Mouse (Mus musculus): Measurements from ENCODE around the gene Golph3. TPM values are rescaled to one million over a fixed set of nuclear protein-coding genes. Genes with fewer than 3 reads are reported as not detected.

Gene Golph3
- total and polyA plus RNA-seq, 3 experiments, result 81.1 to 149 (median 99.2) TPM

GRCm38 (mm10) chr15:12330389-12330788 is 9.1 kb downstream of the Golph3 start:
- no peak overlapping the region for H3K4me3 ChIP-seq (ENCODE audit: control insufficient read depth in 1 of 2, insufficient read depth in 1 of 2, low read depth in 2 of 2, low read length in 2 of 2)
- H3K36me3 ChIP-seq (ENCODE audit: control insufficient read depth in 1 of 2, insufficient read depth in 2 of 2, low read length in 2 of 2), result peaks cover 14 to 55% of the 10 kb centered on the region in 2 experiments
- TF ChIP-seq MAX (IDR thresholded peaks at IDR 0.05; ENCODE audit: low read length) (no peak), EP300 (IDR thresholded peaks at IDR 0.05; ENCODE audit: low read depth in 1 of 2, low read length in 2 of 2) (no peak), ETS1 (IDR thresholded peaks at IDR 0.05; ENCODE audit: low read depth, low read length) (no peak), SIN3A (IDR thresholded peaks at IDR 0.05; ENCODE audit: low read length) (no peak), NELFE (IDR thresholded peaks at IDR 0.05; ENCODE audit: low read depth, low read length) (no peak), TAL1 (IDR thresholded peaks at IDR 0.05; ENCODE audit: low read length) (no peak), TCF12 (IDR thresholded peaks at IDR 0.05; ENCODE audit: low read depth, low read length) (no peak), USF2 (IDR thresholded peaks at IDR 0.05; ENCODE audit: borderline replicate concordance in 1 of 2, insufficient read depth in 1 of 2, low read depth in 1 of 2, low read length in 2 of 2) (no peak), E2F4 (IDR thresholded peaks at IDR 0.05; ENCODE audit: borderline replicate concordance, low read depth, low read length) (no peak), MYB (IDR thresholded peaks at IDR 0.05; ENCODE audit: low read depth, low read length) (no peak), MAFK (IDR thresholded peaks at IDR 0.05; ENCODE audit: borderline replicate concordance, low read depth, low read length) (no peak), CTCF (IDR thresholded peaks at IDR 0.05 in 2 of 3, conservative IDR thresholded peaks at IDR 0.05 in 1 of 3; ENCODE audit: control insufficient read depth in 1 of 3, insufficient read depth in 1 of 3, low read depth in 2 of 3, low read length in 3 of 3, poor library complexity in 1 of 3, severe bottlenecking in 1 of 3) (no peak), POLR2AphosphoS5 (IDR thresholded peaks at IDR 0.05; ENCODE audit: borderline replicate concordance, low read depth, low read length) (no peak), KAT2A (conservative IDR thresholded peaks at IDR 0.05; ENCODE audit: low read depth, low read length) (no peak), HCFC1 (IDR thresholded peaks at IDR 0.05; ENCODE audit: low read depth, low read length) (no peak), ZMIZ1 (IDR thresholded peaks at IDR 0.05; ENCODE audit: low read depth, low read length) (no peak), GATA1 (IDR thresholded peaks at IDR 0.05; ENCODE audit: low read depth, low read length) (no peak), SMC3 (IDR thresholded peaks at IDR 0.05; ENCODE audit: low read depth, low read length) (no peak), POLR2A (IDR thresholded peaks at IDR 0.05; ENCODE audit: control insufficient read depth in 1 of 2, insufficient read depth in 1 of 2, low read depth in 1 of 2, low read length in 2 of 2, poor library complexity in 1 of 2) (no peak)
- peaks cover 14 to 28% of the 10 kb centered on the region in 2 experiments for H3K4me1 ChIP-seq (ENCODE audit: control insufficient read depth in 1 of 2, insufficient read depth in 2 of 2, low read length in 2 of 2)
- H3K27ac ChIP-seq (ENCODE audit: control insufficient read depth, low read depth, low read length), result no peak overlapping the region
- no peak for DNase-seq (ENCODE audit: low read depth, low spot score)
- peaks cover 77% of the 10 kb centered on the region for H3K79me2 ChIP-seq (ENCODE audit: control insufficient read depth, insufficient read depth, low read length, poor library complexity)
- H3K9me3 ChIP-seq (replicated peaks; ENCODE audit: insufficient read depth, low read length), result no peaks in the 10 kb centered on the region
- no peaks in the 10 kb centered on the region for H3K27me3 ChIP-seq (ENCODE audit: control insufficient read depth in 1 of 2, insufficient read depth in 2 of 2, low read length in 2 of 2)
- no peak overlapping the region for H3K9ac ChIP-seq (ENCODE audit: control insufficient read depth, low read depth, low read length, poor library complexity, severe bottlenecking)

- Histone ChIP-seq H3K79me2 (ENCODE audit: control insufficient read depth, insufficient read depth, low read length, poor library complexity) (peaks cover 75% of the 10 kb centered on the region), H3K36me3 (ENCODE audit: control insufficient read depth in 1 of 2, insufficient read depth in 2 of 2, low read length in 2 of 2) (peaks cover 14 to 53% of the 10 kb centered on the region in 2 experiments), H3K27ac (ENCODE audit: control insufficient read depth, low read depth, low read length) (no peak overlapping the region), H3K9ac (ENCODE audit: control insufficient read depth, low read depth, low read length, poor library complexity, severe bottlenecking) (no peak overlapping the region), H3K4me1 (ENCODE audit: control insufficient read depth in 1 of 2, insufficient read depth in 2 of 2, low read length in 2 of 2) (peaks cover 18 to 26% of the 10 kb centered on the region in 2 experiments), H3K4me3 (ENCODE audit: control insufficient read depth in 1 of 2, insufficient read depth in 1 of 2, low read depth in 2 of 2, low read length in 2 of 2) (no peak overlapping the region), H3K9me3 (replicated peaks; ENCODE audit: insufficient read depth, low read length) (no peaks in the 10 kb centered on the region), H3K27me3 (ENCODE audit: control insufficient read depth in 1 of 2, insufficient read depth in 2 of 2, low read length in 2 of 2) (no peaks in the 10 kb centered on the region)
- peak; percentile 61 for DNase-seq (ENCODE audit: low read depth, low spot score)
- TF ChIP-seq POLR2AphosphoS5 (IDR thresholded peaks at IDR 0.05; ENCODE audit: borderline replicate concordance, low read depth, low read length) (no peak), RCOR1 (IDR thresholded peaks at IDR 0.05; ENCODE audit: low read depth, low read length) (peak; percentile 41; the same call in 1 of the 2 replicates), GABPA (IDR thresholded peaks at IDR 0.05; ENCODE audit: low read depth, low read length) (no peak), CHD2 (IDR thresholded peaks at IDR 0.05; ENCODE audit: low read length) (no peak), MAFK (IDR thresholded peaks at IDR 0.05; ENCODE audit: borderline replicate concordance, low read depth, low read length) (no peak), CTCF (IDR thresholded peaks at IDR 0.05 in 2 of 3, conservative IDR thresholded peaks at IDR 0.05 in 1 of 3; ENCODE audit: control insufficient read depth in 1 of 3, insufficient read depth in 1 of 3, low read depth in 2 of 3, low read length in 3 of 3, poor library complexity in 1 of 3, severe bottlenecking in 1 of 3) (no peak), TCF12 (IDR thresholded peaks at IDR 0.05; ENCODE audit: low read depth, low read length) (peak; percentile 39; the same call in 1 of the 2 replicates), E2F4 (IDR thresholded peaks at IDR 0.05; ENCODE audit: borderline replicate concordance, low read depth, low read length) (no peak), SMC3 (IDR thresholded peaks at IDR 0.05; ENCODE audit: low read depth, low read length) (no peak), UBTF (IDR thresholded peaks at IDR 0.05; ENCODE audit: borderline replicate concordance, insufficient read depth, low read depth, low read length) (no peak), TBP (IDR thresholded peaks at IDR 0.05; ENCODE audit: low read depth, low read length) (no peak), USF2 (IDR thresholded peaks at IDR 0.05; ENCODE audit: borderline replicate concordance in 1 of 2, insufficient read depth in 1 of 2, low read depth in 1 of 2, low read length in 2 of 2) (no peak), MYB (IDR thresholded peaks at IDR 0.05; ENCODE audit: low read depth, low read length) (no peak), POLR2AphosphoS2 (IDR thresholded peaks at IDR 0.05; ENCODE audit: low read length) (no peak), MAZ (IDR thresholded peaks at IDR 0.05; ENCODE audit: low read depth, low read length) (no peak), USF1 (IDR thresholded peaks at IDR 0.05; ENCODE audit: low read depth, low read length) (no peak), GATA1 (IDR thresholded peaks at IDR 0.05; ENCODE audit: low read depth, low read length) (no peak), ETS1 (IDR thresholded peaks at IDR 0.05; ENCODE audit: low read depth, low read length) (no peak), ZC3H11A (IDR thresholded peaks at IDR 0.05; ENCODE audit: low read depth, low read length) (no peak), RAD21 (IDR thresholded peaks at IDR 0.05; ENCODE audit: low read depth, low read length) (no peak), MAX (IDR thresholded peaks at IDR 0.05; ENCODE audit: low read length) (no peak), JUND (IDR thresholded peaks at IDR 0.05; ENCODE audit: low read depth, low read length) (no peak)
Observed at GRCm38 (mm10) chr15:12330892-12331291, 9.6 kb downstream of the Golph3 start.

Data from MEL (cell line).